Comparison of ENCODE assay signal across 15 mouse cellular contexts in the genomic region with DNA sequence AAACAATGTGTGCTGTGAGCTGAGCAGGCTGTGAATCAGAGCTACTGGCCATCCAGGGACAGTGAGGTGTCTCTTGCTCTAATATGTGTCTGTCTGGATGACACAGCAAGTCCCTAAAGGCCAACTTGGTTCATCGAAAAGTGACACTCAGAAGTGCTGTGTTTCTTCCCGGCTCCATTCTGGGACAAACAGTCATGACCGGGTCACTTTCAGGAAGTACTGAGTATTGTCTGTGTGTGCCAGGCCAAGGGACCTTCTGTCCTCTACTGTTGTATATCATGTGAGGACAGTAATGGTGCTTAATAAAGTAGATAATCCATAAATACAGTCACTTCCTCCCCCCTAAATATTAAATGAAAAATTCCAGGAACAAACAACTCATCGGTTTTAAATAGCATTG.
DNase-seq lines count a peak whose midpoint lies in the region; ATAC-seq and TF ChIP-seq lines count a peak whose summit lies in the region.
"Had no signal": no experiment of that assay in that cellular context is flagged by ENCODE, and none has a peak within 500 bp of the region (broad histone marks: within the 10 kb centered on the region; RNA-seq: fewer than 3 reads in every experiment).

No protein-coding gene starts in this region.

- no peaks in the 10 kb centered on the region for H3K36me3 ChIP-seq in kidney, embryonic 14.5 days (ENCODE audit: control insufficient read depth, insufficient read depth, low read length)
- no peaks in the 10 kb centered on the region for H3K36me3 ChIP-seq in lung, postnatal 0 days (ENCODE audit: insufficient read depth, low read length)
- H3K36me3 ChIP-seq: embryonic facial prominence, embryonic 12.5 days; hindbrain, embryonic 13.5 days; lung, embryonic 15.5 days; midbrain, embryonic 13.5 days had no signal

- no peak overlapping the region for H3K4me3 ChIP-seq in kidney, embryonic 14.5 days (ENCODE audit: low read length)
- no peak overlapping the region for H3K4me3 ChIP-seq in lung, postnatal 0 days (ENCODE audit: low read depth, low read length)
- H3K4me3 ChIP-seq: embryonic facial prominence, embryonic 12.5 days; hindbrain, embryonic 13.5 days; lung, embryonic 15.5 days; midbrain, embryonic 13.5 days had no signal

- 63% methylated on average over 4 of the region's 4 CpGs for WGBS in kidney, embryonic 14.5 days
- WGBS in lung, postnatal 0 days: 39% methylated on average over 4 of the region's 4 CpGs

- no peaks in the 10 kb centered on the region for H3K27me3 ChIP-seq in kidney, embryonic 14.5 days (ENCODE audit: control insufficient read depth, insufficient read depth, low read length)
- no peaks in the 10 kb centered on the region for H3K27me3 ChIP-seq in lung, postnatal 0 days (replicated peaks; ENCODE audit: insufficient read depth, low read length)
- H3K27me3 ChIP-seq: CH12.LX; embryonic facial prominence, embryonic 12.5 days; hindbrain, embryonic 13.5 days; lung, embryonic 15.5 days; midbrain, embryonic 13.5 days had no signal

- no peak for TF ChIP-seq CTCF in lung, postnatal 0 days (IDR thresholded peaks at IDR 0.05)

- DNase-seq in kidney, adult 11 months: peak; percentile 33
- peak; percentile 9 for DNase-seq in Muller cell, postnatal 12 days (ENCODE audit: inconsistent ontology term)
- DNase-seq in adrenal gland, postnatal 36 days: peak; percentile 18 to 22
- DNase-seq in lung, postnatal 0 days (ENCODE audit: low spot score): peak; percentile 74
- no peak for DNase-seq in layer of hippocampus, adult 8-10 months (ENCODE audit: low spot score in 2 of 2)
- no peak for DNase-seq in right cerebral cortex, postnatal 10 days (ENCODE audit: low spot score in 2 of 2)
- DNase-seq: cerebellum, postnatal 25 days; thymus, adult 18-20 months had no signal

- no peak overlapping the region for H3K27ac ChIP-seq in kidney, embryonic 14.5 days (ENCODE audit: low read depth, low read length)
- no peak overlapping the region for H3K27ac ChIP-seq in lung, postnatal 0 days (ENCODE audit: low read length)
- H3K27ac ChIP-seq: embryonic facial prominence, embryonic 12.5 days; hindbrain, embryonic 13.5 days; lung, embryonic 15.5 days; midbrain, embryonic 13.5 days had no signal

- no peak for ATAC-seq in kidney, embryonic 14.5 days (ENCODE audit: low FRiP score, low TSS enrichment)
- ATAC-seq in lung, postnatal 0 days: peak; percentile 75
- ATAC-seq: intestine, embryonic 16.5 days; midbrain, embryonic 13.5 days had no signal

- peak; percentile 98 for TF ChIP-seq EP300 in lung, postnatal 0 days (IDR thresholded peaks at IDR 0.05)

- H3K4me2 ChIP-seq in kidney, embryonic 14.5 days (replicated peaks; ENCODE audit: low read depth, low read length): no peak overlapping the region
- H3K4me2 ChIP-seq in lung, postnatal 0 days (replicated peaks; ENCODE audit: low read depth, low read length): no peak overlapping the region
- H3K4me2 ChIP-seq: embryonic facial prominence, embryonic 12.5 days; hindbrain, embryonic 13.5 days; lung, embryonic 15.5 days; midbrain, embryonic 13.5 days had no signal

- no peaks in the 10 kb centered on the region for H3K4me1 ChIP-seq in kidney, embryonic 14.5 days (ENCODE audit: control insufficient read depth, insufficient read depth, low read length)
- peaks cover 7% of the 10 kb centered on the region; the same call in 1 of the 2 replicates for H3K4me1 ChIP-seq in lung, postnatal 0 days (ENCODE audit: insufficient read depth, low read depth, low read length)
- H3K4me1 ChIP-seq: hindbrain, embryonic 13.5 days; midbrain, embryonic 13.5 days had no signal

- H3K9me3 ChIP-seq in kidney, embryonic 14.5 days (ENCODE audit: control insufficient read depth, low read length): no peaks in the 10 kb centered on the region
- H3K9me3 ChIP-seq in lung, postnatal 0 days (ENCODE audit: low read length): no peaks in the 10 kb centered on the region
- H3K9me3 ChIP-seq: embryonic facial prominence, embryonic 12.5 days; hindbrain, embryonic 13.5 days; lung, embryonic 15.5 days; midbrain, embryonic 13.5 days had no signal

- H3K9ac ChIP-seq in kidney, embryonic 14.5 days (ENCODE audit: low read depth, low read length): no peak overlapping the region
- no peak overlapping the region for H3K9ac ChIP-seq in lung, postnatal 0 days (replicated peaks; ENCODE audit: low read depth)
- H3K9ac ChIP-seq: embryonic facial prominence, embryonic 12.5 days; hindbrain, embryonic 13.5 days; lung, embryonic 15.5 days; midbrain, embryonic 13.5 days had no signal

Comparison
In these comparisons a context has a peak if more than half of its experiments do, and no peak if none do; other contexts are left out.
1. DNase-seq: peak in kidney, adult 11 months (single experiment), Muller cell, postnatal 12 days (single experiment), adrenal gland, postnatal 36 days (2 of 2) and lung, postnatal 0 days (single experiment); none in layer of hippocampus, adult 8-10 months (0 of 2) and right cerebral cortex, postnatal 10 days (0 of 2).